Mouse (Mus musculus) heart, adult 9 months (tissue): Measurements from ENCODE around the gene Pla1a.

Experiments
- DNase-seq, 2 experiments: peaks; one replicate each; pipeline ENCODE4 v3.0.0; 2022; ENCODE audit warnings: low spot score in 2 of 2

The Pla1a gene

DNA sequence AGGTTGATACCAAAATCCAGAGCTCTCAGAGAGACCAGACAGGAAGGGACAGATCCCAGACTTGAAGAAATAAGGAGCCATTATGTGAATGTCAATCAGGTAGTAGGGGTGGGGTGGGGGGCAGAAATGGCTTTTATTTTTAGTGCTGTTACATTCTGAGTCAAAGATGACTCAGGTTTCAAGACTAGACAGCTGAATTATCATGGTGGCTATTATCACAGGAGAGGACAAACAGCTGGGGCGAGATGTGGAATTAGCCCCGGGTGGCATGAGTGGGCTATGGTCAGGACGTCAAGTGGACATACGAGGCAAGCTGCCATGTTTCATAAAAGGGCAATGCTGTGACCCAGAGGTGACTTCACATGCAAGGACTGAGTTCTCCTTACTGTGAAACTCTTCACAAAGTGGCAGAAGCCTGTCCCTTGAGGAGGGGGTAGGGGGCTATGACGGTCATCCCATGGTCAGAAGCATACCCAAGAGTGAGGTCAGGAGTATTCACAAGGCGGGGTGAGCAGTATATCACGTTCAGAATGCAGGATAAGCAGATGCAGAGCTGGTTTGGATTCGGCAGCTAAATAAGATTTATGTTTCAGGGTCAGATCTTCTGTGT, 43.6 kb downstream of the Pla1a start:
- no peak for DNase-seq

DNA sequence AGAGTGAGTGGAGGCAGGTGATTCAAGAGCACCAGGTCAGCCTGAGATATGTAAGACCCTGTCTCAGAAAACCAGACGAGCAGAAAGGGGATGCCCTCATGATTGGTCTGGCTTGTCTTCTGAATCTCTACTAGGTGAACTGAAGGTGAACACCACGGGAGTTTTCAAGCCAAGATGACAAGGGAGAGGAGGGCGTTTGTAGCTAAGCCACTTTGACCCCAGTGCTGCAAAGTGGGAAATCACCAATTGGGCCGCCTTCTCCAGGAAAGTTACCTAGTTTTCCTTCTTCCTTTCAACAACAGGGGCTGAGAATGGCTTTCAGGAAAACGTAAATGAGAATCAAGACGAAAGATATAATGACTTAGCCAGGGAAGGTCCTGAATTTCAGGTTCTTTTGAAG, 44.2 kb downstream of the Pla1a start:
- no peak for DNase-seq

DNA sequence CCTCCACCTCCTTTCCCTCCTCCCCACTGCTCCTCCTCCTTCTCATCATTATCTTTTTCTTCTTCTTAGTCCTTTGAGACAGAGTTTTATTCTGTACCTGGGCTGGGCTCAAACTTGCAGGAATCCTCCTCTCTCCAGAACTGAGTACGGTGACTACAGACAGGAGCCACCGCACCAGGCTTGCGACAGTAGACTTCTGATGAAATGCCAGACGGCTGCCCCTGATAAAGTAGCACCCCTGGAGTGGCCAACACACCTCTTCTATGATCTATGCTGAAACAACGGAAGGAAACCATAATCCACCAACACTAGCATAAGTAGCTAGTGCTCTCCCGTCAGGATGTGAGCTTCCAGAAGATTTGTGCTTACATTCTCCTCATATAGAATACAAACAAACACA, 45.6 kb downstream of the Pla1a start:
- DNase-seq = no peak

DNA sequence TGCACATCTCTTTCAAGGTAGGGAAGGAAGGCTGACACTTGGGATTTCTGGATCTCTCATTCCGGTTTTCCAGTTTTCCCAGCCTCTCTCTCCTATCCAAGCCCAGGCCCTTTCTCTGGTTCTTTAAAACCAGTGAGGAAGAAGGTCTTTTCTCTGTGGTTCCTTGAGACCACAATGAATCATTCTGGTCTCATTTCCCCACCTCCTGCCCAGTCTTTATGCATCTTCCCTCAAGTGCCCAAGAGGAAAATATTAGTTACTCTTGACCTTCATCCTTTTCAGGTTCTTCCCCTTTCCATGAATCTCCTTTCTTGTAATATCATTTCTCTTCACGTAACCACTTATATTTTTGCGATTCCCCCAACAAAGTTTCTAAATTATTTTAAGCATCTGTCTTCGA, 47.2 kb downstream of the Pla1a start:
- no peak for DNase-seq

DNA sequence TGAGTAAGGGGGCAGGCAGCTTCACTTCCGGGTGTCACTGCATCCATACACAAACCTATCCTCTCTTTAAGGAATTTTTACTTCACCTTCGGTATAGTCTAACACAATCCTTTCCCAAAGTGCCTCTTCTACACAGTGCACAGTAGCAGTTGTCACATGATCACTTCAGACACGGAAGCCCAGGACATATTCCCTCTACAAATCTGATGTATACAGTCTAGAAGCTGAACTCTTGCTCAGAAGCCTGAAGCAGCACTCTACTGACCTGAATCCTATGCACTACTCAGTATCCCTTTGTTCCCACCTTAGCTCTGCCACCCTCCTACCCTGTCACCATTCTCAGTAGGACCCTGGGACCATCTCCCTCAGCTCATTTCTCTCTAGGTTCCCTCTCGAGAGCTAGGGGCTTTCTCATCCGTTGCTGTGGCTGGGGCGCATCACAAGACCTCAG, 47.7 kb downstream of the Pla1a start:
- DNase-seq = no peak

DNA sequence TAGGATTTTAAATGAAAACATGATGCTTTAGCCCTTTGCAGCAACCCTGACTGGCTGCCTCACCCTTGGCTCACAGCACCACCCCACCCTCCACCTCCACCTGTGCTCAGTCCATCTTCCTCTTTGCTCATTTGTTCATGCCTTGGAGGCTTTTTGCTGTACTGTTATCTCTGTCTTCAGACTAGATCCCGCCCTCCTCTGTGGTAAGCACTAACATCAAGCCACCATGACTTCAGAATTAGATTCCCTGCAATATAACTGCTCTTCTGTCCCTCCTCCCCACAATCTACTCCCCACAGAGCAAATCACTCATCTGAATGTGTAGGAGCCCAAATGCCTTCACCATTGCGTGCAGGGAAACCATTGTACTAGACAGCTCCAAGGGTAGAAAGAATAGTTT, 49.3 kb downstream of the Pla1a start:
- no peak for DNase-seq

GRCm38 (mm10) chr16:38379926-38380325, 53.0 kb downstream of the Pla1a start:
- no peak for DNase-seq

GRCm38 (mm10) chr16:38379493-38379892, 53.5 kb downstream of the Pla1a start:
- DNase-seq = no peak

- DNase-seq = no peak
Observed at GRCm38 (mm10) chr16:38379088-38379487, 53.9 kb downstream of the Pla1a start.

GRCm38 (mm10) chr16:38378591-38378990, 54.4 kb downstream of the Pla1a start:
- no peak for DNase-seq

DNA sequence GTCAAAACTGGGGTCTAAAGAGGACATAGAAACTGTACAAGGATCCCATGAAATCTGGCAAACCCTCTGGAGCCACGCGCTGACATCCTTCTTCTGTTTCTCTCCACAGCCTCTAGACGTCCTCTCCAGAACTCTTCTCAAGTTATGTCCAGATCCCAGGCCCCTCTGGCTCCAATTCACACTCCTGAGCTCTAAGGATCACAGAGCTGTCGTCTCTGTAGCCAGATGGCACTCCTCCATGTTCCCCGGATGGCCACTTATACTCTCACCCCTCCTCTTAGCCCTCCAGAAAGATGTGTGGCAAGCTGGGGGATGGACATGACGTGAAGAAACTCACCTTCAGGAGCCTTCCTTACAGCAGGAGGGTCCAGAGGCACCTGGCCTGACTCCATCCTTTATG, 55.4 kb downstream of the Pla1a start:
- no peak for DNase-seq

DNA sequence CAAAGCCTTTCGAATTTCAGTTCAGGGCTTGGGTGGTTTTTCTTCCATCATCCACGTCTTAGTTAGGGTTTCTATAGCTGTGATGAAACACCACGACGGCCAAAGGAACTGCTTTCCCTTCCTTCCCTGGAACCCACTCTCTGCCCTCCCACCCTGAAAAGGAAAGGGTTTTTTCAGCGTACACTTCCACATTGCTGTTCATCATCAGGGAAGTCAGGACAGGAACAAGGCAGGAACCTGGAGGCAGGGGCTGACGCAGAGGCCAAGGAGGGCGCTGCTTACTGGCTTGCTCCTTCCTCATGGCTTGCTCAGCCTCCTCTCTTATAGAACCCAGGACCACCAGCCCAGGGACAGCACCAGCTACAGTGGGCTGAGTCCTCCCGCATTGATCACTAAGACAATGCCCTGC, 56.1 kb downstream of the Pla1a start:
- no peak for DNase-seq

- no peak for DNase-seq
Observed at GRCm38 (mm10) chr16:38376163-38376840, 56.6 kb downstream of the Pla1a start.

DNA sequence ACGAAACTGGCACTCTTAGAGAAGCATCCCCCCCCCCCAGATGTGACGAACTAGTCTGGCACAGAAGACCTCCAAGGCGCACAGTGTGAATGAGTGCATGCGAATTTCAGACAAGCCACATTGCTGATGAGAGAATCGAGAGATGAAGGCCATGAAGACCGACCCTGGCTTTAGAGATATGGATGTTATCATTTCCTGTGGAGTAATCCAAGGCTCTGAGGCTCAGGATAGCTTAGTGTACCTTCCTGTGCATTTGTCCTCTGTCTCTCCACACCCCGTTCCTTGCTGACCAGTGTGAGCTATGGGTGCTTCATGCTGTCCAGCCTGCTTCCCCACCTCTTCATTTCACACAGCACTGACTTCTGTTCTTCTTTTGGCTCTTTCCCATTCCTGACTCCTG, 57.8 kb downstream of the Pla1a start:
- no peak for DNase-seq

DNA sequence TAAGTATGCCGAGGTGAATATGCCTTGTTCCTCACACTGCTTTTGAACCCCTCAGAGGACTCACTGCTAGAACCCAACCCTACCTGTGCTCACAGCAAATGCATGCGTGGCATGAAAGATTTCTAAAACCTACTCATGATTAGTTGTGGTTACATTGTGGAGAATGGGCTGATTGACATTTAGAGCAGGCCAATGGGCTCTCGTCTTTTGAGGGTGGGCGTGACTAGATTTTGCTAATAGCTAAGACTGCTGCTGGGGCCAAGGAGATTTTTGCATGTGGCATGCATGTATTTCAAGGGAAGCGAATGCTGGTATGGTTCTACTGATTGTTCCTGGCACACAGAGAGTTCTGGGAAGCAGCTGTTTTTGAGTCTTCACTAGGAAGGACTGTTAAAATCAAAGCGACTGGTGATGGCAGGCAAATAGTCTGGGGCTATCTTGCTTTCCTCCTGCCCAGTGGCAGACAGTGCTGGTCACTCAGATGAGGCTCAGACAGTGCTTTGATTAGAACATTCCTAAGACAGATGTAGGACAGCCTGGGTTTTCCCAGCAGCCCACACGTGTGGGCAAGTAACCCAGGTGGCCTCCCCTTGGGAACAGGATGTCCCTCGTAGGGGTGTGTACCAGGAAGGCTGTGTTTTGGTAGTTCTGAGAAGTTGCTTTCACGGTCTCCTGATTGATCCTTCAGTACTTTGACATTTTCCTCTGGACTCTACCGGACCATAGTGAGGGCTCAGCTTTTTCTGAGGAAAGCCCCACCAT, 58.4 kb downstream of the Pla1a start:
- no peak for DNase-seq

DNA sequence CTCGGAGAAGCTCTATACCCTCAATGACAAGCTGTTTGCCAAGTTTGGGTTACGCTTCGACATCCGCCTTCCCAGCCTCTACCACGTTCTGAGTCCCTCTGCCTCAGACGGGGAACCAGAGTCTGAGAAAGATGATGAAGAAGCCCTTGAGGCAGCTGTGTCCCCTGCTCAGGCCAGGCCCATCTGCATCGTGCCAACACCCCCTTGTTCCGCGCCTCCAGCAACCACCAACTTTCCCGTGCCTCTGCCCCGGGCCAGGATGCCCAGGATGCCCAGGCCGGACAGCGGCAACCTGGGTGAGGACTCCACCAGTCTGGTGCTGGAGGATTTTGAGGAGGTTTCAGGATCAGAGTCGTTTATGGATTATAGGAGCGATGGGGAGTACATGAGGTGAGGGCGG, 59.0 kb downstream of the Pla1a start:
- no peak for DNase-seq

- peak; percentile 46 to 58 for DNase-seq
Observed at GRCm38 (mm10) chr16:38373439-38373838, 59.5 kb downstream of the Pla1a start.

- no peak for DNase-seq
Observed at GRCm38 (mm10) chr16:38372876-38373275, 60.1 kb downstream of the Pla1a start.

GRCm38 (mm10) chr16:38371705-38372296, 61.1 kb downstream of the Pla1a start:
- DNase-seq = no peak

- peak; percentile 52 to 55 for DNase-seq
Observed at GRCm38 (mm10) chr16:38370633-38371374, 62.1 kb downstream of the Pla1a start.

DNA sequence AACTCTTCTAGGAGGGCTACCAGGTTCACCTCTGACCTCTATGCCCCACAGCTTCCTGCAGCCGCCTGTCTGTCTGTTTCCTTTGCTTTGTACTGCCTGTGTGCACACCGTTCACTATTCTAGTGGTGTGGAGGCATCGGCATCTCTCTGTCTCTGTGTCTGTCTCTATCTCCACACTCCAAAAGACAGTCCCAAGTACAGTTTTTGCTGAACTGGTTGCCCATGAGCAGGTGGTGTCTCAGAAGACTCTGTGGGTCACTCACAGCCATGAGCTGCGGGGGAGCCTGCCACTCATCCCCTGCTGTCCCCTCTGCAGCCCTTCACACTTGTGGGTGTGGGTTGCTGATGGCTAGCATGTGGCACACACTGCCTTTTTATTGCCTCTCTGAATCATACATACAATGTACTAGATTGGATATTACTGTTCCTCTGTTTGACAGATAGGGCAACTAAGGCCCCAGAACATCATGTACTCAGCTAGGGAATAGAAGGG, 62.9 kb downstream of the Pla1a start:
- DNase-seq = no peak

DNA sequence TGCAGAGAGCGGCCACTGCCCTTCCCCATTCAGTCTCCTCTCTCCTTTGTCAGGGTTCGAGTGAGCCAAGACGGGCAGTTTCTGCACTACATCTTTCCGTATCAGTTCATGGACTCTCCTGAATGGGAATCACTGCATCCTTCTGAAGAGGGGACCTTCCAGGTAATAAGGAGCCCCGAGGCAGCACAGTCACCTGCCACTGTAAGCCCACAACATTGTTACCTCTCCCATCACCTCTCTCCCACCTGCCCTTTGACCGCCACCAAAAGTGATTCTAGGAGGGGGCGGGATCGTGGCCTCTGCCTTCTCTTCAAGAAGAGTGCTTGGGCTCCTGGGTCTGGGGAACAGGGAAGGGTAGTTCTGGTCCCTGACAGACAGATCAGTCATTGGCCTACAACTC, 63.5 kb downstream of the Pla1a start:
- DNase-seq = no peak
